Mouse (Mus musculus) heart, adult 9 months (tissue): ENCODE data around the gene Auh.
A peak's percentile ranks its signal among the peaks of the same experiment; 100 is the strongest.

ENCODE experiments used
- DNase-seq, 2 experiments: peaks; one replicate each; pipeline ENCODE4 v3.0.0; 2022; ENCODE audit warnings: low spot score in 2 of 2

Gene Auh

DNA sequence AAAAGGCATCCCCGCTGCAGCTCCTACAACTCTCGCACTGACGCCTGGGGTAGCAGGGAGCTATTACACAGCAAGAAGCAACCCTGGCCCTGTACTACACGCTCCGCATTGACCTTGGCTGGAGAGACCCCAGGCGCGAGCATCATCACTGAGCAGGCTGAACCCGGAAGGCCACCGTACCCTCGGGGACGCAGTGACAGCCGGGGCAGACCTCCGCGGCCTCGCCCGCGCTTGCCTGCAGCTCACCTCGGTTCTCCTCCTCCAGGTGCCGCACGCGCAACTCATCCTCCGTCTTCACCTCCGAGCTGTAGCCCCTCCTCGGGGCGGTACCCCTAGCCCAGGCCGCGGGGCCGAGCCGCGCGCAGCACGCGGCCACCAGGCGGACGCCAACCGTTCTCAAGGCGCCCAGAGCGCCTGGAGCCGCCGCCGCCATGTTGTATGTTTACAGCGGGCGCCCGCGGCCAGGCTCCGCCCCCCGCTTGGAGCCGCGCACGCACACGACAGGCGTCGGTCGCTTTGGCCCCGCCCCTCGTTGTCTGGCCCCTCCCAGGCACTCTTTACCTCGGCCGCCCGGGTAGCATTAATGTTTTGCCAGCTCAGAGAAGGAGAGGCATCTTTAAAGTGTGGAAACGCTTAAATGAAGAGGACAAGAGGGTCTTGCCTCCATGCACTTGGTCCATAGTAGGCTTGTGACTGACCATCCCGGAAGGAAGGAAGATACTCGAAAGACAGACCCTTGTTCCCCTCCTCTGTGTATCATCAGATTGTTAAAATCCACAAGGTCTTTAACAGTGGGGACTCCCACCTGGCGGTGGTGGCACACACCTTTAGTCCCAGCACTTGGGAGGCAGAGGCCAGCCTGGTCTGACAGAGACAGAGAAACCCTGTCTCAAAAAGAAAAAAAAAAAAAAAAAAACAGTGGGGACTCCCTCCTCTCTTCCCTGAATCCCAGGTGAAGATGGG lies at the start of gene Auh:
TSS of gene Auh (minus strand) at position 473 of the 963 bp plus-strand sequence.
- DNase-seq = peak; percentile 75 to 76

DNA sequence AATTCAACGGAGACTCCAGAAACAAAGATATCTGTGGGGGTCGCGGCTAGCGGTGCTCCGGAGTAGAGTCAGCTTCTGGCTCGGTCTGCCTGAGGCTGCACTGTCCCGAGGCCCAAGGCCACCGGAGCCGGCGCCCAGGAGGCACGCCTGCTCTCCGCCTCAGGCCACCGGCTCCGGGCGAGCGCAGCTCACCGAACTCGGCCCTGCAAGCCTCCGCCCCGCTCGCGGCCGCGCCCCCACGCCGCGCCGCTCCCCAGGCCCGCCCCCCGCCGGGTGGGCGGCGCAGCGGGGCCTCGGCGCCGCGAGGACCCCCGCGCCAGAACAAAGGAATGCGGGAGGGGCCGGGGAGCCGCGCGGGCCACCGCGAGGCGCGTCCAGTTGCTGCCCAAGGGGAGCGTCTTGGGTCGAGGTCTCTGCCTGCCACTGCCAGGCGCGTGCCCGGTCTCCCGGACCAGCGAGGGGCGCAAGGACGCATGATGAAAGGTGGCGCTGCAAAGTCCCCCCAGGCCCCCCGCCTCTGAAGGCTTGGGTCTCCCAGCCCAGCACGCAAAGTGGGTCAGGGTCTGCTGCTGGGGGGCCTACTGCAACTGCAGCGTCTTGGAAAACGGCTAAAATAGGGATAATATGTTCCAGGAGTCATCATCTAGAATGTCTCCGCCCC lies 49.0 kb upstream of the Auh start:
- DNase-seq = peak; percentile 38 to 41

DNA sequence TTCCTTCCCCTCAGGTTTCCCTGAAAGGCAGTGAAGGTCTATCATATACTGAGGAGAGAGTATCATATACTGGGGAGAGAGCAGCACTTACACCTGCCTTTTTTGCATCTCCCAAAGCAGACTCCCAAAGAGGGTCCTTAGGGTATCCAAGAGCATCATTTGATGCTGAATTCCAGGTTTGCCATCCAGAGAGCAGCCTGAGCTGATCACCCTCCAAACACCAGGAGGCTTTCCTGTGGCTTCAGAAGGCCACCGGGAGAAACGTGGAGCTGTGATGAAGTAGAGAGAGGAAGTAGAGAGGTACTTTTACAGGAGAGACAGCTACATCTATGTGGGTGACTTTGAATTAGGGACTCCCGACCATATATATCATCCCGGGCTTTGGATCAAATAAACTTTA lies 48.3 kb upstream of the Auh start:
- DNase-seq = no peak

DNA sequence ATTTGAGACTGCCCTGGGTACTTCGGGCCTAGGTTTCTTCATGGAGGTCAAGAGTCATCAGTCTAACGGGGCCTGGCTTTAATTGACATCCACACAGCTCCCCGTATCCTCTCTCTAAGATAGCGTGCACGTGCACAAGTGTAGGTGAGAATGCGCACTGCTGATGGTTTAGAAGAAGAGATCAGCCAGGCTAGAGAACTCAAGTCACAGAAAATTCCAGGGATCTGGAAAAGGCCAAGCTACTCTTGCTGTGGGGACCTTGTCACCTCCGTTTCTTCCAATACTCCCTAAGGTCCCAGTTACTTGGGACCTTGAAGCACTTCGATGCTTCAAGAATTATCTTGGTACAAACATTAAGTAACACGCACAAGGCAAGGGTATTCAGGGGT lies 47.7 kb upstream of the Auh start:
- no peak for DNase-seq

DNA sequence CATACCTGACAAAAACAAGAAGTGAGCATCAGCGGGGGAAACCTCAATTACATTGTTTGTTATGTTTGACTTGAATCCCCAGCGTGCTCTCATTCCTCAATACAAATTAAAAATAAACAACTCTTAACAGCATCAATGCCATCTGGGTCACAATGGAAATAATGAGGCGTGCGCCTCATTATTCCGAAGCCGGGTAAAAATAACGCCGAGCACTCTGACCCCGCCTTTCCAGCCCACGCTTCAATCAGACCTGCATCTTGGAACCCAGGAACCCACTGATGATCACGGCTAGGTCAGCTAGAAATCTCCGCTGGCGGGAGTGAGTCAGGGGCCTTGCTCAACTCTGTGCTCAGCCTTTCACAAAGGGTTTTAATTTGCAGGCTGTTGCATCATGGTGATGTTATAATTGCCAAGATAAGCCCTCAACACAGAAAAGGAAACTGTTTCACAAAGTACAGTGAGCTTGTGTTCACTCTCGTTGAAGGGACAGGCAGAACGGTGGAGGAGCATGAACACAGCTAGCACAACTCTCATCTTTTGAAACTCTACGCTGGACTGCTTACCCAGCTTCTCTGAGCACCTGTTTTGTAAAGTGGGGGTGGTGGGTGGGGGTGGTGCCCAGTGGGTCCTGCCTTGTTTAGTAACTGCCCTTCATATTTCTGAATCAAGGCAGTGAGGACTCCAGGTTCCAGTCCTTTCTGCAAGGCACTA lies 47.2 kb upstream of the Auh start:
- peak; percentile 51 to 56 for DNase-seq

DNA sequence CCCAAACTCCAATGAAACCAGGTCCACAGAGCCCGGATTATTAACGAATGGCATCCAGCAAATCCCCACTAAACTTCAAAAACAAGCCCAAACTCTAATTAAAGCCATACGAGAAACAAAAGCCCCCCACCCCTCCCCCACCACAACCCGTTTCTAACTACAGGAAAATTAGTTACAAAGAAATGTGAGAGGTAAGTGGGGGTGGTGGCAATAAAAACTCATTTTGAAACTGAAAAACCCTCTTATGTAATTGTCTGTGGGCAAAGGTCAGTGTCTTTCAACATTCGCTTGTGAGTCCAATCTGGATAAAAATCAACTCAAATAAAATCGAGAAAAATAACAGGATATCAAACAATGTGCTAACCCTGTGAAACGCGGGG lies 46.6 kb upstream of the Auh start:
- no peak for DNase-seq

DNA sequence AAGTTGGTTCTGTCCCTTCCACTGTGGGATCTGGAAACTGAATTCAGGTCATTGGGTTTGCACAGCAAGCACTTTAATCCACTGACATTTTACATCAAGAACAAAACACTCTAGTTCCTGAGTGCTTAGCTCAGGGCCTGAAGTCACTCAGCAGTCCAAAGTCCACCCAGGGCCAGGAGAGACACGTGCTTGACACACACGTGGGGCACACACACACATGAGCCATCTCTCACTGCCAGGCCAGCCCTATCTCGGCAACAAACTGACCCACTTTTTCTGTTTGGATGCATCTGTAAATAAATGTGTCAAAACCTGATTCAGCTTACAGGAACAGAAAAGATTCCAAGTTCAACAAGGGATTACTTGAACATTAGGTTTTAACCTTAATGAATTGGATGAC lies 45.2 kb upstream of the Auh start:
- peak in 1 of 2 experiments; percentile 35 for DNase-seq

DNA sequence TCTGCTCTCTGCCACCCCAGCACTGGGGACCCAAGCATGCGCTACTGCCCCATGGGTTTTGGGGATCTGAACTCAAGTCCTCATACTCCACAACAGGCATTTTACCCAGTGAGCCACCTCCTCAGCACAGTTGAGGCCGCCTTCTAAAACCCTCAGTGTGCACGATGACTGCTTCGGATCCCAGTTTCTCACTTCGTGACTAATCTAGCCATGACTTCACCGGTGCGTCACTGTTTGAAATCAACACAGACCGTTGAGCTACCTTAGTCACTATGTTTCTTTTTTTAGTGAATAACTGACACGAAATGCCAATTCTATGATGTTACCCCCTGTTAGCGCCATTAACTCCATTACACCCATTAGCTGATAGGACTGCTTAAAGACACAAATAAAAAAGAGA lies 43.9 kb upstream of the Auh start:
- no peak for DNase-seq

DNA sequence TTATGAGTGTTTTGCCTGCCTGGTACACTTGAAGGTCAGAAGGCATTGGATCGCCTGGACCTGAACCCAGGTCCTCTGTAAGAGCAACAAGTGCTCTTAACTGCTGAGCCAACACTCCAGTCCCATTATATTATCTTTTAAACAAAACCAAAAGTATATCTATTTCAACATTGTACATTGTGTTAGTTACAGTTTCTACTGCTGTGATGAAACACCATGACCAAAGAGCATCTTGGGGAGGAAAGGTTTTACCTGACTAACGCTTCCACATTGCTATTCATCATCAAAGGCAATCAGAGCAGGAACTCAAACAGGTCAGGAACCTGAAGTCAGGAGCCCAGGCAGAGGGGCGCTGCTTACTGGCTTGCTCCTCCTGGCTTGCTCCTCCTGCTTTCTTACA lies 43.1 kb upstream of the Auh start:
- no peak for DNase-seq

DNA sequence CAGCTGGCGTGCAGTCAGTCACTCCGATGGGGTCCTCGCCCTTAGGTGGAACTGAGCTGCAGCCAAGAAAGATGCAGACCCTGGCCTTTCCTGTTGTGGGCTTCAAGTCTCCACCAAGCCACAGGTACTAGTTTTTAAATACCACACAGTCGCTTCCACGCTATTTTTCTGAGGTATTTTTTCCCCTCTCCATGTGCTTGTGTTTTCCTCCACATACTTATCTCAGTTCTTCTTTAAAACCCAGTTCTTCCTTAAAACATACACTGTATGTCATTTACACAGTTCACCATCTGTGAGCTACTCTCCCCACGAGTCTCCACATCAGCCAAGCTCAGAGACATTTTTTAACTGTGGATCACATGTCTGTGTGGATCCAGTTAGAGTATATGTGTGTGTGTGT lies 41.4 kb upstream of the Auh start:
- DNase-seq = no peak

DNA sequence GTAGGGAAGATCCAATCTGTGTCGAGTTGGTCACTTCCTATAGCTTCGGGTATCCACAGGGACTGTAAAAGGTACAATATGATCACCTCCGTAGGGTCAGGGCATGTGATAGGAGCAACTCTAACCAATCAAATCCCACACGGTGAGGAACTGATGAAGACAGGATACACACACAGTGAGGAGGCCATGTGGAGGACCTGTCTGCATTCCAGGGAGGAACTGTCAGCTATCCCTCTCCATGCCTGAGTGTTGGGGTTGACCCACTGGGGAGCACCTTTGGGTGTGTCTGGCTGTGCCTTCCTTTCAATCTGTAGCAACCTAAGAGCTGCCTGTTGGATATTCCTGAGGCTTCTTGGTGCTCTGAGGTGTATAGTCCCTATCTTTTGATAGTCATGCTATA lies 33.4 kb upstream of the Auh start:
- no peak for DNase-seq

DNA sequence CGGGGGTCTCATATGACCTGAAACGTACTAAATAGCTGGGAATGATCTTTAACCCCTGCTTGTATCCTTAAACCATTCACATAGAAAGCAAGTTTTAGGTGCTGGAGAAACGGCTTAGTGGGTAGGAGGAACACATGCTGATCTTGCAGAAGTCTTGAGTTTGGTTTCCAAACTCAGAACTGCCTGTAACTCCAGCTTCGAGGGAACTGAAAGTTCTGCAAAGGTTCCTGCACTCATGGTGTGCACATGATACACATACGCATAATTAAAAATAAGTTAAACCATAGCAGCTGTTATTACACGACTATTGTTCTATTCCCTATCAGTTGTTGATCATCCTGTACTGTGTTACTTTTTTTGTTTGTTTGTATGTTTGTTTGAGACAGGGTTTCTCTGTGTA lies 32.9 kb upstream of the Auh start:
- DNase-seq = no peak

DNA sequence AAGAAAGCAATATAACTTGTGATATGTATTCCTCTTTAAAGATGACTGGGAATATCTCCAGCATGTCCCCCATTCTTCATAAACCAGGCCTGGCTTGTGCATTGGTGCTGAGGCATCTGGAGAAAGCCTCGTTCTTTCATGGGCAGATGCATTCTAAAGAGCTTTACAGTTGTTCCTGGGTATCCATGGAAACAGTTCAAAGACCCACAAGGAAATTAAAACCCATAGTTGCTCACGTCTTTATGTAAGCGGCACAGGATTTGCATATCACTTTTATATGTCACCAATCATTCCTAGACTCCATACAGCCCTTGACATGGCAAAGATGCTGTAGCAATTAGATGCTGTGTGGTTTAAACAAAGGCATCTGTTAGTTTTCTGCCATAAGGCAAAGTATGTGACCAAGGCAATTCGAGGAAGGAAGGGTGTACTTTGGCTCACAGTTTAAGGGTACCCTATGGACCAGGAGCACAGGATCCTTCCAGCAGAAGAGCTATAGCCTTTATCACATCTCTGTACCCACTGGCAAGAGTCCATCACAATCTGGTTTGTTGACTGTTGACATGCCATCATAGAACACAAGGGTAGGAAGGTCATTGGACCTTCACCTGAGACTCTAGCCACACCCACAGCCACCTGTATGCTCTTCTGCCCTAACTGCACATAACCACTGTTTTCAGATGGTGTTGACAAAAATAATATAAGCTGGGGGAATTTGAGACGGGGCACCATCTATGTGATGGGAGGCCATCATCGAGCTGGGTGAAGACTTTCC lies 24.5 kb upstream of the Auh start:
- no peak for DNase-seq

DNA sequence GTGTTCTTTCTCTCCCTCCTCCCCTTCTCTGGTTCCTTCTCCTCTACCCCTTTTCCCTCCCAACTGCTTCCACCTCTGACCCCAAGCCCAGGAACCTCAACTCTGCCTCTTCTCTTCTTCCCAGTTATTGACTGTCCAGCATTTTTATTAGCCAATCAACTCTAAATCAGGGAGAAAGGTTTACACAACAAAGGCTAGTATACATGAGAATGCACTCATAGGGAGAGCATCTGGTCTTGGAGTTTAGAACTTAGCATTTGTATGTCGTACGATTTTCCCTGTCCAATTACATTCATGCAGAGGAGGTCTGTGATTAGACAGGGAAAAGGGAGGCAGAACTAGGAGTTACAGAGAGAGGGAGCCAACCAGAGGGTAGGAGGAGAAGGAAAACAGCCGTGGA lies 19.7 kb upstream of the Auh start:
- DNase-seq = no peak

DNA sequence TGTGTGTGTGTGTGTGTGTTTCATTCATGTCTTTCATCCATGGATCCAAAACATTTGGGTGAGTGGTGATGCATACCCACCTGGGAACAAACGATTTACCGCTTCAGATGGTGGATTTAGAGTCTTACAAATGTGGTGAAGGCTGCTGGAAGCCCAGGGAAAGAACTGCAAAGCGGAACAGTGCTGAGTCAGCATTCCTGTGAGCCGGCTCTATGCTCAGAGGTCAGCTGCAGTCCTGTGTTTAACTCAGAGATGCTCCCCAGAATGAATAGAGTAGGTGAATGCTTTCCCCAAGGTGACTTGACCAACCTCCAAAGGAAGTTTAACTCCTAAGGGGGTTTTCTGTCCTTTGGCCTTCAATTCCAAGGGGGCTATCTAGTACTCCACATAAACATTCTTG lies 18.1 kb upstream of the Auh start:
- DNase-seq = no peak

DNA sequence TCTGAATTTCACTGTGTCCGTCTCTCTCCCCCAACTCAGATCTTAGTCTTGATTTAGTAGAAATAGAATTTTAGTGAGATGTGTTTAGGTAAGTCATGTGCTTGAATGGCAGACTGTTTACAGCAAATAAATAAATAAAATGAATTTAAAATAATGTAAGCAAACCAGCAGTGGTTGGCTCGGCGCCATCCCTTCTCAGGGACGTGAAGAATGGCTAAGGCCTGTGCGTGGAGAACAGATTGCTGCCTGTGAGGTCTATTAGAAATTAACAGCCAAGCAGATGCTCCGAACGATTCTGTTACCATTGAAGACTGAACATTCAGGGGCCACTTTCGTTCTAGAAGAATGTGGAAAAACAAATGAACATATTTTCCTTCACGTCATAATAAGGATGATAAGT lies 16.3 kb upstream of the Auh start:
- no peak for DNase-seq

DNA sequence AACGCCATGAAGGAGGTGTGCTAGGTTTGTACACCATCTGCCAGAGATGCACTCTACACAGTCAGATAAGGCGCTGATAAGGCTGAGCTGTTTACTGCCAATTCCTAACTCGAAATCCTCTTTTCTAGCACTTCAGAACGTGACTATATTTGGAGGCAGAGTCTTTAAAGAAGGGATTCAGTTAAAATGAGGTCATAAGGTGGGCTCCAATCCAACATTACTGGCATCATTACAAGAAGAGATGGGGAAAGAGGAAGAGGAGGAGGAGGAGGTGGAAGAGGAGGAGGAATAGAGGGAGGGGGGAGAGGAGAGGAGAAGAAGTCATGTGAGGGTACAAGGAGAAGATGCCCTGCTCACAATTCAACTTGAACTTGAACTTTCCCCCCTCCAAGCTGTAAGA lies 14.6 kb upstream of the Auh start:
- DNase-seq = no peak

DNA sequence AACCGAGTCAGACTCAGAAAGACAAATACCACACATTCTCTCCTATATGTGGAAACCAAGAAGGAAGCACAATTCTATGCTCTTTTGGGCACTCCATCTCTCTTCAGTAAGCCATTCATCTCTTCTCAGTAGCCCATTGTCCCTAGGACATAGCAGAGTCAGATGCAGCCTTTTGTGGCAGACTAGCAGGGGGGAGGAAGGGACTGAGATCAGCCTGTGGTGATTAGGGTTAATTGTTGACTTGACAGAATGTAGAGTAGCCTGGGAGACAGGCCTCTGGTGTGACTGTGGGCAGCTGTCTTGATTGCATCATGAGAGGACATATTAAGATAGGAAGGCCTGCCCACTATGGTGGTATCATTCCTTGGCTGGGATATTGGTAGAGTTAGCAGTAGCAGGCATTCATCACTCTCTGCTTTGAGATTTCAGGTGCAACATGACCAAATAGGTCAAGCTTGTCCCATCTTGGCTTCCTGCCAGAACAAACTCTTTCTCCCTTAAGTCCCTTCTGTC lies 13.5 kb upstream of the Auh start:
- no peak for DNase-seq

DNA sequence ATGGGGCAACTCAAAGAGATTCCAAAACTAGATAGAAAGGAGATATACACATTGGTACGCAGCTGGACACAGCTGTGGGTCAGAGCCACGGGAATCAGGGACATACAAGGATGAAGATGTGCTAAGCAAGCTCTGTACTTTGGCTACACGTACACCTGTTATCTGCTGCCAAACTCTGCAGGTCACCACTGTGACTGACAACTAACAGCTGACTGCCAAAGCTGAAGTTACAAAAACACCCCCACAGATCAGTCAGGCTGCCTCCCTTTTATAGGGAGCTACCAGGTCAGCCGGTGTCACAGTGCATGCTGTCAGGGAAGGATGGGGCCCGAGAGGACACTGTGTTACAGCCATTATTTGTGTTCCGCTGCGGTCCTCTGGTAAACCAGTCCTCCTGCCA lies 11.5 kb upstream of the Auh start:
- DNase-seq = no peak

DNA sequence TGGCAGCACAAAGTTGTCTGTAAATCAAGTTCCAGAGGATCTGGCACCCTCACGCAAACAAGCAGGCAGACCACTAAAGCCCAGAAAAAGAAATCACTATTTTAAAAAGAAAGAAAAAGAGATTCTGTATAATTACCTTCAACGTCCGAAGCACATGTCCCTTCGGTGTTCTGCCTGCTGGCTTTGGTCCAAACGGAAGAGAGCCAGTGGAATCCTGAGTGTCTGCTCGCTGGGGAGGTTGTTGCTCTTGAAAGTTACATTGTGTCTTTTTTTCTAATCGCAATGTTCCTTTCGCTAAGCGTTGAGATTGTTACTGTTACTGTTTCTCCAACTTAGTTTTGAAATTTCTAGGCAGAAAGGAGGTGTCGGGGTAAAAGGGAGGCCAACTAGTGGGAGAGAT lies 1.1 kb upstream of the Auh start:
- peak in 1 of 2 experiments; percentile 19 for DNase-seq

DNA sequence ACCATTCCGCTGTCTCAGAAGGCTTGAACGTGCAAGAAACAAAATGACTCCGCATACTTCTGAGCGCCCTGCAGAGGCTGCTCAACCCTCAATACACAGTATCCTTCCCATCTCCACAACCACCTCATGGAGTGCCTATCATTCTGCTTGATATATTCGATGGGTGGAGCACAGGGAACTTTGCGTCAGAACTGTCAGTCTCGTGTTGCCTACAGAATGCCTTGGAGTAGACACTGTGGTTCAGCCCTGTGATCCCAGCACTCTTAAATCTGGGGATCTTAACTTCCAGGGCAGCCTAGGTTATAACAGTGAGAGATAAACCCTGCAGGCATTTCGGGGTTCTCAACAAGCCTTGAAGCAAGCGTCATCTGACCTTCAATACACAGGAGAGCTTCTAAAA lies 1.1 kb downstream of the Auh start:
- no peak for DNase-seq

DNA sequence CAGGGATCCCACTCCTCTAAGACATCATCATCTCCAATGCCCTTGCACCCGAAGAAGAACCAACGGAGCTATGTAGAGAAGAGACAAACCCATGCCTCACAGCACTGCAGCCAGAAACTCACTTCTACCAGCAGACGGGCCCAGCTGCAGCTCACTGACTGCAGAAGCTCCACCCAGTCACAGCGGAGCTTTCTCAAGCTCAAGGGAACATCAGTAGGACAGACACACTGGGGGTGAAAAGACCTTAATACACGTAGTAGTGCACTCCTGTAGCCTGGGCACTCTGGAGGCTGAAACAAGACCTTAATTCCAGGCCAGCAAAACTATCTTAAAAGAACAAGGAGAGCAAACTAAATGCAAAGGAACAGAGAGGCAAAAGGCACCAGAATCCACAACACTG lies 5.0 kb downstream of the Auh start:
- no peak for DNase-seq
